Mouse (Mus musculus): ENCODE results near the gene Lamc2.

DNA sequence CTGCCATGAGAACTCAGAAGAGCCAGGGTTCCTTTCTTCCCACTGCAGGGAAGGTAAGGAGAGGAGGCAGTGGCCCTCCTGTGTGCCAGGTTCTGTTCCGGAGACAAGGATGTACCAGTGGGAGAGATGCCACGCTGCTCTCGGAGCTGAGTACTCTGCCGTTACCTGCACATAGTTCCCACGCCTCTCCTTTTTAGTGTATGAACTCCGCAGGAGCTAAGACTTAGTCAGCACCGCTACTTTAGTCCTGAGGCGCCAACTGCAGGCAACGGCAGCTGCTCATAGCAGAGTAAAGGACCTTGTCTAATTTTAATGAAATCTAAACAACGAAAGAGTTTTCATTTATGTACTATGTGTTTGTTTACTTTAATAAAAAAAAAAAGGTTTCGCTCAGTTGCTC is 46.0 kb downstream of the Lamc2 start:
- no peak for TF ChIP-seq POLR2A (IDR thresholded peaks at IDR 0.05; ENCODE audit: borderline replicate concordance, insufficient read depth, low read length)
- no peak for TF ChIP-seq CTCF (IDR thresholded peaks at IDR 0.05; ENCODE audit: borderline replicate concordance, insufficient read depth, low read depth, low read length)
